Mouse (Mus musculus) stomach, postnatal 0 days (tissue): ENCODE results near the gene Aagab.

ENCODE experiments used
- CTCF ChIP-seq: IDR thresholded peaks from 2 replicates; pipeline ENCODE4 v1.5.1; 2016; ENCODE audit warnings: antibody characterized with exemption, low read depth, mild to moderate bottlenecking, moderate library complexity
- EP300 ChIP-seq: optimal IDR thresholded peaks from 2 replicates; pipeline ENCODE3; 2016; ENCODE audit warnings: antibody characterized with exemption

DNA sequence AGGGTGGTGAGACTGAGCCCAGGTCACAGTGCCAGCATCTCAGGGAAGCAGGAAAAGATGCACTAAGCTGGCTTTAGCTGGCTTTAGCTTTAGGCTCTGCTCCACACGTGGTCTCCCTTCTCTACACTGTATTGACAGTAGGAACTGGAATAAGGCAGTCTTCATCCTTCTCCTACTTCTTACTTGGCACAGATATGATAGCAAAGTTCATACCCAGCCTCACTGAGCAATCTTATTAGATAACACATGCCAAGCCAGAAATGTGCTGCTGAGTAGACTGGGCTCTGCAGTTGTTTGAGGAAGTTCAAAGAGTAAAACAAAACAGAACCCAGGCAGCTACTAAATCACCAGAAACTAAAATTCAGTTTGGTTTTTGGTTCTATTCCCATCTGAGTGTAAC lies 11.1 kb downstream of the Aagab start:
- TF ChIP-seq CTCF (no peak), EP300 (no peak)
